Mouse (Mus musculus) frontal cortex, adult 2 months (tissue): Measurements from ENCODE around the gene Gm10310. TPM values are rescaled to one million over a fixed set of nuclear protein-coding genes. Genes with fewer than 3 reads are reported as not detected.
"Not testable (repeated sequence)": the region's sequence is repeated elsewhere in the genome, so short reads cannot be mapped to it uniquely, and the experiment has no call there.

Source experiments
- DNase-seq, 2 experiments: peaks; one replicate each; pipeline ENCODE4 v3.0.0; 2022; ENCODE audit warnings: low spot score in 1 of 2; ENCODE audit errors: extremely low spot score in 1 of 2
- polyA plus RNA-seq: library from polyadenylated mRNA; depleted of rRNA; stranded (reverse); fragments of >200 nt; gene quantifications from 2 replicates; pipeline ENCODE4 v1.2.3, GENCODE M21; 2012; rRNA removed

The Gm10310 gene
- polyA plus RNA-seq: not detected in 2 replicates

DNA sequence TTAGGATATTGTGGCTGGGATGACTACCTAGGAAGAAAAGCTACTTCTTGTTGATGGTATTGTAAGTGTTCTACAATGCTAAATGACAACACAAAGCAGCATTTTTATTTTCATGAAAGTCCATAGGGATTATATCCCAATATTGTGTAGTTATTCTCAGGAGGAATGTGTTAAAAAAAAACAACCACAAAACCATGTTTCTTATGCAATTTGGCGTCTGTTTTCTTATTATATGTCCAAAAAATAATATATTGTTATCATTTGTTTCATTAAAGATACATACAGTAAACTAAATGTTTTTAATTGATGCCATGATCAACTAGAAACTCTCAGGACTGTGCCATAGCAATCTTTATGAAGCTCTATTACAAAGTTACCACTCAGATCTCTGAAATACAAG lies at the start of gene Gm10310:
Gene Gm10310, minus strand, starts transcription at position 101 of the 400 bp plus-strand sequence.
- not testable (repeated sequence) for DNase-seq

DNA sequence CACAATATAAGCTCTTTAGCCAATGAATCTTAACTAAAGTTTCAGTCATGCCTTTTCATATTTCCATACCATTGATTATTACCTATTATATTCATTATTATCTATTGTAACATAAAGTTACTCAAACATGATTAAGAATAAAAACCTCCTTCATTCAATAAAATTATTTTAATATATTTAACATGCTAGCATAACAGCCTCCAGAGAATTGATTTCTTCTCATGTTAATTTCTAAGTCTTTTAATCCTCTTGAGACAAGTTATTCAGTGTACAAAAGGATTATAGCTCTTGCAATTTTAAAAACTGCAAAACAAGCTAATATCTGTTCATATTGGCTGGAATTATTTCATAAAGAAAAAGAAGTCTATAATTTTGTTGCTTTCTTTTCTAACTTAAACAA lies 45.2 kb upstream of the Gm10310 start, which contains the start of gene Olfr821:
Gene Olfr821, plus strand, starts transcription at position 301 of the 400 bp plus-strand sequence.
- DNase-seq: no peak

DNA sequence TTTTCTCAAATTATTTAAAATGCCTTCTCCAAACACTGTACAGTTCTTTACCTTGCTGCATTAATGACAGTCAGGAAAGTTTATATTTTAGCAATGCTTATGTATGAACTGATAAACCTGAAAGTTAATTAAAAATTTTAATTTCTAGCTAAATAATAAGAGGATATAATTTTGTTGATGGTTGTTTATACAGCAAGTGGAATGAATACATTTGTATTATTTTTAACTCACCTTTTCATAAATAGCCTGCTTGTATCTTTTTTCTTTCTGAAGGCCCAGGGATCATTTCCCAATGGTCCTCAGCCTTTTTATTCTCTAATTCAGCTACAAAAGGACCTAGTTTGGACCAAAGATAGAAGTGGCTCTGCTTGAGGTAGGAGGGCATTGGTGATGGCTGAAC lies 27.5 kb upstream of the Gm10310 start, which contains the start of gene Olfr820:
Gene Olfr820, plus strand, starts transcription at position 301 of the 400 bp plus-strand sequence.
- no peak for DNase-seq

DNA sequence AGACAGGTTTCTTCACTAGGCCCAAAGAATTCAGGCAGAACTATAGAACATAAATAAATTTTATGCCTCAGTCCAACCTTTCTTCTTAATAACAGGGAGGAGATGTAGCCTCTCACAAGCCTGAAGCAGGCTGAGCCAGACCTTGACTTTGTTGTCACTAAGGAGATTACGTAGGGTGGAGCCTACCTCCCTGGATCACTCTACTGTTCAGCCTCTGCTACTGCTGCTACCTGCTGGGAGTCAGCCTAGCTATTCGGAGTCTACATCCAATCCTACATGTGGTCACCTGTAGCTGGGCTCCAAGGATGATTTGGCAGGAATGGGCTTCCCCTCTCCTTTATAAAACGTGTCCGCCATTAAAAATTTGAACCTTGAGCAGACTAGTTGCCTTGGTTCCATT lies 20.5 kb upstream of the Gm10310 start:
- not testable (repeated sequence) for DNase-seq

DNA sequence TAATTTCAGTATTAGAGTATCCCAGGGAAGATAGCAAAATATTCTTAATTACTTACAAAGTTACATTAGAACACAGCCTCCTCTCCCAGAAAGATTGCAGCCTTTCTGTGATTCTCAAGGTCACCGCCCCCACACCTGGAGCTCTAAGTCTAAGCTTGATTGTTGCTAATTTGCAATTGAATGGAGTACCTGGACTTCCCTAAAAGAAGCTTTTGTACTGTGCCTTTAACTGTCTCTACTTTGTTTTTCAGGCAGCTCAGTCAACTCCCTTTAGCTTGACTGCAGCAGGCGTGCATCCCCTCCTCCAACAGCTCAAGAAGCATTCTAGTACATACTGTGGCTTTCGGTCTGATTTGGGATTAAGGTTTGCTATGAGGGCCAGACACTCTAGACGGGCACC lies 19.2 kb upstream of the Gm10310 start:
- DNase-seq: not testable (repeated sequence)

DNA sequence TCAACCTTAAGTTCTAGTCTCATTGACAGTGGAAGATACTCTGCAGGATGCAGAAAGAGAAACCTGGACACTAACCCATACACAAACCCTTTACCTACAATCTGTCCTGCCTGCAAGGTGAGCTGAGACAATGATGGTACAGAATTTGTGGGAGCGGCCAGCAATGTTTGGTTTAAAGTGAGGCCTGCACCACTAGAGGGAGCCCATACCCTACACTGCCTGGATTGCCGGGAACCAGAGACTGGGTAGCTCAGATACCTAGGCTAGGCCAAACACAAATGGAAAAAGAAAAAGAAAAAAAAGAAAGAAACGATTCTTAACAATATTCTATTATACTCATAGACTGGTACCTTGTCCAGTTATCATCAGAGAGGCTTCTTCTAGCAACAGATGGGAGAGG lies 3.0 kb downstream of the Gm10310 start:
- DNase-seq: not testable (repeated sequence)

DNA sequence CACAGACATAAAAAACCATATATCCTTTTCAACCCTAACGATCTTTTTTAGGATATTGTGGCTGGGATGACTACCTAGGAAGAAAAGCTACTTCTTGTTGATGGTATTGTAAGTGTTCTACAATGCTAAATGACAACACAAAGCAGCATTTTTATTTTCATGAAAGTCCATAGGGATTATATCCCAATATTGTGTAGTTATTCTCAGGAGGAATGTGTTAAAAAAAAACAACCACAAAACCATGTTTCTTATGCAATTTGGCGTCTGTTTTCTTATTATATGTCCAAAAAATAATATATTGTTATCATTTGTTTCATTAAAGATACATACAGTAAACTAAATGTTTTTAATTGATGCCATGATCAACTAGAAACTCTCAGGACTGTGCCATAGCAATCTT lies 8.8 kb downstream of the Gm10310 start, which contains the start of gene Olfr247:
Gene Olfr247, minus strand, starts transcription at position 101 of the 400 bp plus-strand sequence.
- not testable (repeated sequence) for DNase-seq

DNA sequence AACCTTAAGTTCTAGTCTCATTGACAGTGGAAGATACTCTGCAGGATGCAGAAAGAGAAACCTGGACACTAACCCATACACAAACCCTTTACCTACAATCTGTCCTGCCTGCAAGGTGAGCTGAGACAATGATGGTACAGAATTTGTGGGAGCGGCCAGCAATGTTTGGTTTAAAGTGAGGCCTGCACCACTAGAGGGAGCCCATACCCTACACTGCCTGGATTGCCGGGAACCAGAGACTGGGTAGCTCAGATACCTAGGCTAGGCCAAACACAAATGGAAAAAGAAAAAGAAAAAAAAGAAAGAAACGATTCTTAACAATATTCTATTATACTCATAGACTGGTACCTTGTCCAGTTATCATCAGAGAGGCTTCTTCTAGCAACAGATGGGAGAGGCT lies 11.9 kb downstream of the Gm10310 start:
- not testable (repeated sequence) for DNase-seq

DNA sequence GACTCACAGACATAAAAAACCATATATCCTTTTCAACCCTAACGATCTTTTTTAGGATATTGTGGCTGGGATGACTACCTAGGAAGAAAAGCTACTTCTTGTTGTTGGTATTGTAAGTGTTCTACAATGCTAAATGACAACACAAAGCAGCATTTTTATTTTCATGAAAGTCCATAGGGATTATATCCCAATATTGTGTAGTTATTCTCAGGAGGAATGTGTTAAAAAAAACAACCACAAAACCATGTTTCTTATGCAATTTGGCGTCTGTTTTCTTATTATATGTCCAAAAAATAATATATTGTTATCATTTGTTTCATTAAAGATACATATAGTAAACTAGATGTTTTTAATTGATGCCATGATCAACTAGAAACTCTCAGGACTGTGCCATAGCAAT lies 17.7 kb downstream of the Gm10310 start, which contains the start of gene Olfr819:
Gene Olfr819, minus strand, starts transcription at position 101 of the 400 bp plus-strand sequence.
- DNase-seq: not testable (repeated sequence)

DNA sequence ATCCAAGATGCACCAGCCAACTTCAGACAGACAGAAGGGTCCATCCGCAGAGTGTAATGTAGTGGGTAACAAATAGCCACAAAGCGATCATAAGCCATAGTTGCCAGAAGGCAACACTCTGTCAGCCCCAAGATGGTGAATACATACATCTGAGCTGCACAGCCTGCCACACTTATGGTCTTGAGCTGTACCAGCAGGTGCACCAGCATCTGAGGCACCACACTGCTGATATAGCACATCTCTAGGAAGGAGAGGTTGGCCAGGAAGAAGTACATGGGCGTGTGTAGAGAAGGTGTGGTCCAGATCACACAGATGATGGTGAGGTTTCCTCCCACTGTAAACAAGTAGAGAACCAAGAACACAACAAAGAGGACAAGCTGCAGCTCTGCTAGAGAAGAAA lies 18.6 kb downstream of the Gm10310 start:
- DNase-seq: not testable (repeated sequence)

DNA sequence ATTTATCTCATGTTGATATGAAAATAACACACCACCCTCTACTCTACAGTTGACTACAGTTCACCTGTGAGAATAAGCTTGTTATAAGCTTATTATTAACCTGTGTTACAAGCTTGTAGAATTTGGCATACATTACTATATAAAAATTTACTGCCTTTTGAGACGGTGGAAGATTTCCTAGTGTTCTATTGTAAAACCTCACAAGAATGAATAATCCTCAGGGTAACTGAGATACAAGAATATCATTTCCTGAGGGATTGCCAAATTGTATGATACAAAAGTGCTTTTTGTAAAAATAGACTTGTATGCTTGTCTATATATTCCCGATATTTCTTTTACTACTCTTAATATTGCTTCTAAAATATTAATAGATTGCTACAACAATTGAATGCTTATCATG lies 35.9 kb downstream of the Gm10310 start, which contains the start of gene Olfr818:
Gene Olfr818, minus strand, starts transcription at position 101 of the 400 bp plus-strand sequence.
- DNase-seq: no peak

Other genes starting within 250 kb of the Gm10310 start
- gene Olfr806, start 243.1 kb downstream of the Gm10310 start, polyA plus RNA-seq: not detected in 2 replicates
- not detected in 2 replicates for gene Olfr807, start 227.3 kb downstream of the Gm10310 start, polyA plus RNA-seq
- gene Olfr808, start 219.6 kb downstream of the Gm10310 start, polyA plus RNA-seq: not detected in 2 replicates
- not detected in 2 replicates for gene Olfr809, start 210.4 kb downstream of the Gm10310 start, polyA plus RNA-seq
- not detected in 2 replicates for gene Olfr810, start 190.1 kb downstream of the Gm10310 start, polyA plus RNA-seq
- gene Olfr811, start 180.7 kb downstream of the Gm10310 start, polyA plus RNA-seq: not detected in 2 replicates
- not detected in 2 replicates for gene Olfr812, start 139.0 kb downstream of the Gm10310 start, polyA plus RNA-seq
- not detected in 2 replicates for gene Olfr813, start 129.7 kb downstream of the Gm10310 start, polyA plus RNA-seq
- gene Olfr814, start 105.2 kb downstream of the Gm10310 start, polyA plus RNA-seq: not detected in 2 replicates
- gene Olfr815, start 79.2 kb downstream of the Gm10310 start, polyA plus RNA-seq: not detected in 2 replicates
- gene Olfr816, start 69.5 kb downstream of the Gm10310 start, polyA plus RNA-seq: not detected in 2 replicates
- not detected in 2 replicates for gene Olfr818, start 36.0 kb downstream of the Gm10310 start, polyA plus RNA-seq
- gene Olfr819, start 17.8 kb downstream of the Gm10310 start, polyA plus RNA-seq: not detected in 2 replicates
- gene Olfr247, start 8.9 kb downstream of the Gm10310 start, polyA plus RNA-seq: not detected in 2 replicates
- gene Olfr820, start 27.6 kb upstream of the Gm10310 start, polyA plus RNA-seq: not detected in 2 replicates
- not detected in 2 replicates for gene Olfr821, start 45.3 kb upstream of the Gm10310 start, polyA plus RNA-seq
- not detected in 2 replicates for gene Olfr822, start 86.1 kb upstream of the Gm10310 start, polyA plus RNA-seq
- not detected in 2 replicates for gene Olfr823, start 130.3 kb upstream of the Gm10310 start, polyA plus RNA-seq
- gene Olfr824, start 144.9 kb upstream of the Gm10310 start, polyA plus RNA-seq: not detected in 2 replicates
- not detected in 2 replicates for gene Olfr825, start 181.7 kb upstream of the Gm10310 start, polyA plus RNA-seq
- not detected in 2 replicates for gene Olfr826, start 199.1 kb upstream of the Gm10310 start, polyA plus RNA-seq
- not detected in 2 replicates for gene Olfr827, start 229.3 kb upstream of the Gm10310 start, polyA plus RNA-seq